Comparison of ENCODE assay signal across 31 mouse cellular contexts in the genomic region with DNA sequence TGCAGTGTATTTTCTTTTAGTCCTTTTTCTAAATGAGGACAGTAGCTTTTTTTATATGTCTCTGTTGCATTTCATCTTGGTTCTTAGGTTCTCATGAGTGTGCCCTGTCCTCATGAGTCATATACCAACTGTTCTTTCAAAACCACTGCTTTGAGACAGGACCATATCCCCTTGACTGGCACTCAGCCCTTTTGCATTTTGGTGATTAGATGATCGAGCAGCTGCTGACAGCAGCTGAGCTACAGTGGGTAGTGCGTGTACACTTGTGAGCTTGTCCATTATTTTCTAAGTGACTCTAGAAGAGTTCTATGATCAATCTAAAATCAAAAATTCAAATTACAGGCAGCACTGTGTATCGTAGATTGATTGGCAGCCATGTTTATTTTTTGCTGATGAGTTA. TPM values are rescaled to one million over a fixed set of nuclear protein-coding genes. Genes with fewer than 3 reads are reported as not detected.
A peak's percentile ranks its signal among the peaks of the same experiment; 100 is the strongest.
DNase-seq lines count a peak whose midpoint lies in the region; ATAC-seq and TF ChIP-seq lines count a peak whose summit lies in the region.
"Had no signal": no experiment of that assay in that cellular context is flagged by ENCODE, and none has a peak within 500 bp of the region (broad histone marks: within the 10 kb centered on the region; RNA-seq: fewer than 3 reads in every experiment).

No protein-coding gene starts in this region.

- H3K4me3 ChIP-seq in thymus, adult 2 months (ENCODE audit: control insufficient read depth, insufficient read depth, low read length): no peak overlapping the region
- H3K4me3 ChIP-seq in myocyte: no peak overlapping the region
- H3K4me3 ChIP-seq in intestine, embryonic 16.5 days (ENCODE audit: low read length): no peak overlapping the region
- H3K4me3 ChIP-seq: embryonic facial prominence, embryonic 10.5 days; embryonic facial prominence, embryonic 13.5 days; erythroblast, embryonic 14.5 days; forebrain, embryonic 12.5 days; forebrain, embryonic 15.5 days; gastrocnemius, adult 2 months; heart, embryonic 12.5 days; heart, embryonic 15.5 days; hindbrain, embryonic 10.5 days; hindbrain, embryonic 13.5 days had no signal

- no peaks in the 10 kb centered on the region for H3K79me2 ChIP-seq in myocyte (ENCODE audit: control insufficient read depth, insufficient read depth)

- H3K9ac ChIP-seq in intestine, embryonic 16.5 days (ENCODE audit: low read depth, low read length): no peak overlapping the region
- H3K9ac ChIP-seq: embryonic facial prominence, embryonic 13.5 days; forebrain, embryonic 12.5 days; forebrain, embryonic 15.5 days; heart, embryonic 12.5 days; heart, embryonic 15.5 days; hindbrain, embryonic 13.5 days had no signal

- TF ChIP-seq POLR2A in thymus, adult 2 months (IDR thresholded peaks at IDR 0.05; ENCODE audit: control insufficient read depth, extremely low read depth, insufficient read depth, low read length, poor library complexity): no peak
- no peak for TF ChIP-seq POLR2A in myocyte (IDR thresholded peaks at IDR 0.05; ENCODE audit: insufficient read length, low read depth)

- no peaks in the 10 kb centered on the region for H3K36me3 ChIP-seq in thymus, adult 2 months (ENCODE audit: control insufficient read depth, insufficient read depth, low read length)
- H3K36me3 ChIP-seq in myocyte (ENCODE audit: control insufficient read depth, insufficient read depth): no peaks in the 10 kb centered on the region
- H3K36me3 ChIP-seq in intestine, embryonic 16.5 days (ENCODE audit: control insufficient read depth, insufficient read depth, low read length): no peaks in the 10 kb centered on the region
- H3K36me3 ChIP-seq: embryonic facial prominence, embryonic 10.5 days; embryonic facial prominence, embryonic 13.5 days; forebrain, embryonic 12.5 days; forebrain, embryonic 15.5 days; heart, embryonic 12.5 days; heart, embryonic 15.5 days; hindbrain, embryonic 10.5 days; hindbrain, embryonic 13.5 days had no signal

- peak overlapping the region; percentile 52; the same call in 1 of the 2 replicates for H3K27ac ChIP-seq in thymus, adult 2 months (ENCODE audit: control insufficient read depth, insufficient read depth, low read length)
- no peak overlapping the region for H3K27ac ChIP-seq in intestine, embryonic 16.5 days (ENCODE audit: low read length)
- H3K27ac ChIP-seq: embryonic facial prominence, embryonic 10.5 days; embryonic facial prominence, embryonic 13.5 days; forebrain, embryonic 12.5 days; forebrain, embryonic 15.5 days; gastrocnemius, adult 2 months; heart, embryonic 15.5 days; hindbrain, embryonic 10.5 days; hindbrain, embryonic 13.5 days had no signal

- H3ac ChIP-seq in myocyte (ENCODE audit: control insufficient read depth, insufficient read length): no peak overlapping the region

- 86% methylated on average over 3 of the region's 3 CpGs for WGBS in thymus, adult 2 months
- 91% methylated on average over 3 of the region's 3 CpGs for WGBS in intestine, embryonic 16.5 days

- no peak for TF ChIP-seq CTCF in thymus, adult 2 months (IDR thresholded peaks at IDR 0.05; ENCODE audit: borderline replicate concordance, control insufficient read depth, extremely low read depth, insufficient read depth, low read length, poor library complexity)

- H3K4me1 ChIP-seq in thymus, adult 2 months (replicated peaks; ENCODE audit: control insufficient read depth, insufficient read depth, low read length): peaks cover 29% of the 10 kb centered on the region
- H3K4me1 ChIP-seq in intestine, embryonic 16.5 days (ENCODE audit: control insufficient read depth, insufficient read depth, low read length): no peaks in the 10 kb centered on the region
- H3K4me1 ChIP-seq: forebrain, embryonic 12.5 days; forebrain, embryonic 15.5 days; heart, embryonic 12.5 days; heart, embryonic 15.5 days; hindbrain, embryonic 10.5 days; hindbrain, embryonic 13.5 days had no signal

- H3K27me3 ChIP-seq in thymus, adult 2 months (ENCODE audit: control insufficient read depth, insufficient read depth, low read length): no peaks in the 10 kb centered on the region
- no peaks in the 10 kb centered on the region for H3K27me3 ChIP-seq in myocyte (ENCODE audit: control insufficient read depth, insufficient read depth, insufficient read length)
- no peaks in the 10 kb centered on the region for H3K27me3 ChIP-seq in intestine, embryonic 16.5 days (replicated peaks; ENCODE audit: control insufficient read depth, insufficient read depth, low read length)
- H3K27me3 ChIP-seq: CH12.LX; embryonic facial prominence, embryonic 13.5 days; forebrain, embryonic 12.5 days; forebrain, embryonic 15.5 days; heart, embryonic 12.5 days; heart, embryonic 15.5 days; hindbrain, embryonic 13.5 days had no signal

- ATAC-seq in granulocyte monocyte progenitor cell, adult 5-6 weeks (replicated peaks; ENCODE audit: poor library complexity, severe bottlenecking): no peak
- no peak for ATAC-seq in intestine, embryonic 16.5 days
- ATAC-seq: forebrain, embryonic 15.5 days; hindbrain, embryonic 16.5 days had no signal

- H3K9me3 ChIP-seq in intestine, embryonic 16.5 days (ENCODE audit: control insufficient read depth, low read length): no peaks in the 10 kb centered on the region
- H3K9me3 ChIP-seq: embryonic facial prominence, embryonic 10.5 days; embryonic facial prominence, embryonic 13.5 days; forebrain, embryonic 12.5 days; forebrain, embryonic 15.5 days; G1E; heart, embryonic 12.5 days; heart, embryonic 15.5 days; hindbrain, embryonic 10.5 days; hindbrain, embryonic 13.5 days had no signal

- peak overlapping the region; percentile 14 for H3K4me2 ChIP-seq in myocyte (ENCODE audit: low read depth)
- no peak overlapping the region for H3K4me2 ChIP-seq in intestine, embryonic 16.5 days (ENCODE audit: low read depth, low read length)
- H3K4me2 ChIP-seq: embryonic facial prominence, embryonic 13.5 days; forebrain, embryonic 12.5 days; forebrain, embryonic 15.5 days; heart, embryonic 12.5 days; heart, embryonic 15.5 days; hindbrain, embryonic 13.5 days had no signal

- DNase-seq in thymus, adult 2 months: no peak
- DNase-seq in thymus, postnatal 25 days: no peak
- peak; percentile 25 for DNase-seq in NIH3T3 (ENCODE audit: low read depth)
- DNase-seq: adrenal gland, adult 2 months; adrenal gland, postnatal 14 days; cerebellum, adult 11 months; cerebellum, adult 2 months; cerebellum, adult 9-11 months; cerebellum, postnatal 36 days; embryo, embryonic 11 days; gastrocnemius, adult 2 months; gastrocnemius, postnatal 14 days; heart, adult 18-20 months; heart, postnatal 10 days; heart, postnatal 36 days; kidney, adult 11 months had no signal

TF ChIP-seq in myocyte, 11 proteins besides CTCF, POLR2A, EP300 and RAD21:
- TF ChIP-seq E2F4 (IDR thresholded peaks at IDR 0.05; ENCODE audit: insufficient read depth) (no peak), TCF3 (IDR thresholded peaks at IDR 0.05; ENCODE audit: insufficient read length, low read depth) (peak; percentile 64), USF1 (IDR thresholded peaks at IDR 0.05; ENCODE audit: low read depth) (no peak), MYOG (IDR thresholded peaks at IDR 0.05; ENCODE audit: control insufficient read depth in 1 of 3, insufficient read depth in 1 of 3, insufficient read length in 2 of 3, low read depth in 2 of 3) (peak in 2 of 3 experiments; percentile 70 to 83), REST (IDR thresholded peaks at IDR 0.05; ENCODE audit: insufficient read depth, insufficient read length) (no peak), CEBPB (IDR thresholded peaks at IDR 0.05; ENCODE audit: insufficient read depth, poor library complexity, severe bottlenecking) (no peak), MAX (IDR thresholded peaks at IDR 0.05; ENCODE audit: low read depth) (no peak), TCF12 (IDR thresholded peaks at IDR 0.05; ENCODE audit: insufficient read depth, poor library complexity, severe bottlenecking) (peak; percentile 86), POLR2AphosphoS2 (IDR thresholded peaks at IDR 0.05; ENCODE audit: insufficient read length, low read depth) (no peak), SRF (IDR thresholded peaks at IDR 0.05; ENCODE audit: control insufficient read depth, insufficient read length, low read depth) (no peak), MYOD1 (IDR thresholded peaks at IDR 0.05; ENCODE audit: control insufficient read depth in 1 of 3, insufficient read length in 2 of 3, low read depth in 2 of 3) (peak; percentile 12 to 93 (median 92))

RNA-seq across cellular contexts. Expression of gene Focad, which starts 28.0 kb away (rescaled TPM):
- polyA plus RNA-seq in thymus, adult 2 months (2012; rRNA removed): 14.6 and 15.3 TPM in 2 replicates
- polyA plus RNA-seq in myocyte (2012; fragmentation: generic; extraction: Trizol): 15.3 TPM
- 15.6 and 18.5 TPM in 2 replicates for total RNA-seq in granulocyte monocyte progenitor cell, adult 5-6 weeks (2014; fragmentation: Nextera tagmentation)
- 13.1 and 16.8 TPM in 2 replicates for total RNA-seq in granulocyte monocyte progenitor cell, adult 5-6 weeks (2017)
- polyA plus RNA-seq in intestine, embryonic 16.5 days (2015; fragmentation: Nextera tagmentation; extraction: Ambion mirVana): 11.2 and 11.7 TPM in 2 replicates
